Mouse (Mus musculus) cerebellum, postnatal 36 days (tissue): ENCODE results near the gene Olfr857.
"Not testable (repeated sequence)": the region's sequence is repeated elsewhere in the genome, so short reads cannot be mapped to it uniquely, and the experiment has no call there.

Experiments
- DNase-seq, 2 experiments: peaks; one replicate each; pipeline ENCODE4 v3.0.0; 2021 to 2022; ENCODE audit warnings: mixed read lengths in 2 of 2

Gene Olfr857

GRCm38 (mm10) chr9:19709133-19709532 lies at the start of gene Olfr857:
Olfr857 (plus strand) TSS chr9:19709433.
- DNase-seq: no peak

GRCm38 (mm10) chr9:19690281-19690680 lies 19.0 kb upstream of the Olfr857 start:
- DNase-seq: no peak

GRCm38 (mm10) chr9:19691426-19691825 lies 17.8 kb upstream of the Olfr857 start:
- no peak for DNase-seq

- no peak for DNase-seq
Observed at GRCm38 (mm10) chr9:19692430-19692829, 16.8 kb upstream of the Olfr857 start.

GRCm38 (mm10) chr9:19694285-19694684 lies 14.9 kb upstream of the Olfr857 start:
- not testable (repeated sequence) for DNase-seq

- DNase-seq: not testable (repeated sequence)
Observed at GRCm38 (mm10) chr9:19694898-19695379, 14.3 kb upstream of the Olfr857 start.

GRCm38 (mm10) chr9:19704546-19704945 lies 4.7 kb upstream of the Olfr857 start:
- not testable (repeated sequence) for DNase-seq
